Mouse (Mus musculus) embryonic facial prominence, embryonic 14.5 days (tissue): Measurements from ENCODE around the gene Slc16a5. TPM values are rescaled to one million over a fixed set of nuclear protein-coding genes. Genes with fewer than 3 reads are reported as not detected.
"Not testable (repeated sequence)": the region's sequence is repeated elsewhere in the genome, so short reads cannot be mapped to it uniquely, and the experiment has no call there.

Experiments used
- ATAC-seq: fragments of 200-750 bp; cut with Nextera tagmentation; 2 replicates; pipeline ENCODE4 v1.8.0; 2017; ENCODE audit warnings: low read depth, moderate number of reproducible peaks, moderate TSS enrichment
- DNase-seq: peaks from one replicate; pipeline ENCODE4 v3.0.0-alpha.2; 2015; ENCODE audit warnings: low spot score
- H3K27ac ChIP-seq: fragments of 300-500 bp; sonication (generic); replicated peaks from 2 replicates; pipeline ENCODE4 v1.5.1; 2014; ENCODE audit warnings: low read depth, mild to moderate bottlenecking, low read length, moderate library complexity
- H3K27me3 ChIP-seq: fragments of 300-500 bp; sonication (generic); replicated peaks from 2 replicates; pipeline ENCODE4 v1.6.1; 2014; ENCODE audit warnings: low read length; ENCODE audit not compliant: control insufficient read depth, insufficient read depth
- H3K36me3 ChIP-seq: fragments of 300-500 bp; sonication (generic); 2 replicates; pipeline ENCODE4 v1.6.1; 2014; ENCODE audit warnings: low read length, mixed read lengths; ENCODE audit not compliant: control insufficient read depth, insufficient read depth
- H3K4me1 ChIP-seq: fragments of 300-500 bp; sonication (generic); 2 replicates; pipeline ENCODE4 v1.6.1; 2014; ENCODE audit warnings: antibody characterized with exemption, low read length; ENCODE audit not compliant: control insufficient read depth, insufficient read depth
- H3K4me2 ChIP-seq: fragments of 300-500 bp; sonication (generic); 2 replicates; pipeline ENCODE4 v1.6.1; 2014; ENCODE audit warnings: low read depth, mild to moderate bottlenecking, low read length, moderate library complexity, mixed read lengths
- H3K4me3 ChIP-seq: fragments of 300-500 bp; sonication (generic); 2 replicates; pipeline ENCODE4 v1.5.1; 2014; ENCODE audit warnings: low read depth, mild to moderate bottlenecking, low read length
- H3K9ac ChIP-seq: fragments of 300-500 bp; sonication (generic); 2 replicates; pipeline ENCODE4 v1.6.1; 2014; ENCODE audit warnings: low read depth, mild to moderate bottlenecking, low read length, moderate library complexity, mixed read lengths
- H3K9me3 ChIP-seq: fragments of 300-500 bp; sonication (generic); 2 replicates; pipeline ENCODE4 v1.6.1; 2016; ENCODE audit warnings: low read length; ENCODE audit not compliant: control insufficient read depth
- WGBS: fragments of 180-500 bp; shearing (Covaris S2); extraction: QIAGEN DNeasy Blood & Tissue Kit; methylation state at CpG from one replicate; pipeline ENCODE4 v1.1.7; 2014; 5-methylcytosine and 5-hydroxymethylcytosine counted together
- polyA plus RNA-seq: library from polyadenylated mRNA; unstranded; fragments of >200 nt; fragmentation: Nextera tagmentation; extraction: Ambion mirVana; gene quantifications from 2 replicates; pipeline ENCODE4 v1.2.1, GENCODE M21; 2014

Slc16a5 gene
- polyA plus RNA-seq, 1 experiment from 2014 or later, result 0.15 TPM

DNA sequence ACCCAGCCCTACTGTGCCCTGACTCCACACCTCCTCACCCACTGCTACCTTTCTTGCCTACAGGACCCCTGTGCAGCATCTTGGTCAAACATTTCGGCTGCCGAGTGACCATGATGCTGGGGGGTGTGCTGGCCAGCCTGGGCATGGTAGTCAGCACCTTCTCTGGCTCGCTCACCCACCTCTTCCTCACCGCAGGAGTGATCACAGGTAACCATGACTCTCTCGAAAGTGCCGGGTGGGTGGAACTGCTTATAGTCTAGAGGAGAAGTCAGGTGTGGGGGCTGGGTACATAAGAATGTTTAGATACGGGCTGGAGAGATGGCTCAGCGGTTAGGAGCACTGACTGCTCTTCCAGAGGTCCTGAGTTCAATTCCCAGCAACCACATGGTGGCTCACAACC lies 2.6 kb downstream of the Slc16a5 start:
- Histone ChIP-seq H3K36me3 (no peaks in the 10 kb centered on the region), H3K27me3 (no peaks in the 10 kb centered on the region), H3K9me3 (no peaks in the 10 kb centered on the region), H3K4me2 (no peak overlapping the region), H3K4me1 (peaks cover 4% of the 10 kb centered on the region; the same call in 1 of the 2 replicates), H3K9ac (no peak overlapping the region), H3K27ac (no peak overlapping the region), H3K4me3 (no peak overlapping the region)
- ATAC-seq (no peak), DNase-seq (no peak)
- 86% methylated on average over 8 of the region's 8 CpGs for WGBS

DNA sequence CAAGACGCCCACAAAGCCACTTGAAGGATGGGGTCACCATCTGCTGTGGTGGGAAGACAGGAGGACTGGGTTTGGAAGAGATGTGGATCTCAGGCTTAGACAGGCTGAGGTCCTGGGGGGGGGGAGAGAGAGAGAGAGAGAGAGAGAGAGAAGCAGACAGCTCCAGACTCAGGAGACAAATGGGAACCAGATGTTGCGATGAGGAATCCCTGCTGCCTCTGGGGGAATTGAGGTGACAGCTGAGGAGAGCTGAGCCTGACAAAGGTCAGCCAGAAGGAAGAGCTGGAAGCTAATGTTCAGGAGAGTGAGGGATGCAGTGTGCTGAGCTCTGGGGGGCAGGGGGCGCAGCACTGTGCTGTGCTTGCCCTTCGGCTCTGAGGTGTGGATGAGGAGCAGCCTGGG lies 4.9 kb downstream of the Slc16a5 start:
- Histone ChIP-seq H3K36me3 (no peaks in the 10 kb centered on the region), H3K27me3 (no peaks in the 10 kb centered on the region), H3K27ac (no peak overlapping the region), H3K9me3 (no peaks in the 10 kb centered on the region), H3K4me3 (no peak overlapping the region), H3K4me2 (no peak overlapping the region), H3K4me1 (peaks cover 4% of the 10 kb centered on the region; the same call in 1 of the 2 replicates), H3K9ac (peak overlapping the region; percentile 34; the same call in 1 of the 2 replicates)
- peak; percentile 81 for DNase-seq
- peak; percentile 66; the same call in 1 of the 2 replicates for ATAC-seq
- WGBS, result 13% methylated on average over 4 of the region's 4 CpGs

DNA sequence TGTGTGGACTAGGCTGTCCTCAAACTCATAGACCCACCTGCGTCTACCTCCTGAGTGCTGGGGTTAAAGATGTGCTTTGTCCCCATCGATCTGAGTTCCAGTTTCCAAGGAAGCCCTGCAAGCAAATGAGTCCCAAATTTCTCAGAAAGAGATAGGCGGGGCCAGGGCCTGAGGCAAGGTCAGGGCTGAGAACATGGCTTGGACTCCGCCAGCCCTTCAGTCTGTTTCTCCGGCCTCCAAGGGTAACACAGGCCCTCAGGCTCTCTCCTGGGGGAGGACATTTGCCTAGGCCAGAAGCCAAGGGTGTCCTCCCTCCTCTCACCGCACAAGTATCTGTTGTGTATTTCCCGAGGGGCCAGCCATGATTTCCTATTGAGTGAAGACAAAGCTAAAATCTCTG lies 9.9 kb downstream of the Slc16a5 start:
- Histone ChIP-seq H3K27me3 (no peaks in the 10 kb centered on the region), H3K4me3 (no peak overlapping the region), H3K4me2 (no peak overlapping the region), H3K9me3 (no peaks in the 10 kb centered on the region), H3K9ac (no peak overlapping the region), H3K36me3 (no peaks in the 10 kb centered on the region), H3K27ac (no peak overlapping the region), H3K4me1 (peaks cover 10% of the 10 kb centered on the region; the same call in 1 of the 2 replicates)
- no peak for ATAC-seq
- WGBS, result 83% methylated on average over 7 of the region's 7 CpGs
- DNase-seq, result no peak

DNA sequence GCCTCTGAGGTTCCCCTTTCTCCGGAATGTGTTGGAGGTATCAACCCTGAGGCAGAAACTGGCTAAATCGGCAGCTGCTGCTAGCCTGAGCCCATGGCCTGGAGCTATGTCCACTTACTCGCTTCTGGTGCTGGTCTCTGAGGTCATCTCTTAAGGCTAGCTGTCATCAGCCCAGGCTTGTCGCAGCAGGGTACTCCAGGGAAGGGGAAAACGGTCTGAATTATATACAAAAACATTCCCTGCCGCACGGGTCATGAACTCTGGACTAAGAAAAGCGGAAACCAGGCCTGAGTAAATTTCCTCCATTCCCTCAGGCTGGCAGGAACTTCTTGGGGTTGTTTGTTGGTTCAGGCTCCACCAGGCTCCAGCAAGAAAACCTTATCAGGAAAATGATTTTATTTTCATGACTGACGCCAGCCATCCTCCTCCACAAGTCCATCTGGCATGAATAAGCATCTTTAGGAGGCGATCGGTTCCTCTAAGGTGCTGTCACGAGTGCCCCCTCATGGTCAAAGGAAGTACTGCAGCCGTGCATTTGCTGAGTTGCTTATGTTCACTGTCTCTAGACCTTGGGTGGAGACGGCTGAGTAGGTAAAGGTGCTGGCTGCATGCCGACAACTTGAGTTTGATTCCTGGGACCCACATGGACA lies 11.5 kb downstream of the Slc16a5 start:
- Histone ChIP-seq H3K4me2 (peak overlapping the region; percentile 33; the same call in 1 of the 2 replicates), H3K27me3 (no peaks in the 10 kb centered on the region), H3K9ac (0 out of 2 replicates have a peak overlapping the region, but pooled peaks have one; percentile 21), H3K4me3 (peak overlapping the region; percentile 10; the same call in 1 of the 2 replicates), H3K4me1 (peaks cover 10% of the 10 kb centered on the region; the same call in 1 of the 2 replicates), H3K36me3 (no peaks in the 10 kb centered on the region), H3K27ac (peak overlapping the region; percentile 41; the same call in 1 of the 2 replicates), H3K9me3 (no peaks in the 10 kb centered on the region)
- 12% methylated on average over 15 of the region's 15 CpGs for WGBS
- ATAC-seq (peak; percentile 39; the same call in 1 of the 2 replicates), DNase-seq (peak; percentile 95)

DNA sequence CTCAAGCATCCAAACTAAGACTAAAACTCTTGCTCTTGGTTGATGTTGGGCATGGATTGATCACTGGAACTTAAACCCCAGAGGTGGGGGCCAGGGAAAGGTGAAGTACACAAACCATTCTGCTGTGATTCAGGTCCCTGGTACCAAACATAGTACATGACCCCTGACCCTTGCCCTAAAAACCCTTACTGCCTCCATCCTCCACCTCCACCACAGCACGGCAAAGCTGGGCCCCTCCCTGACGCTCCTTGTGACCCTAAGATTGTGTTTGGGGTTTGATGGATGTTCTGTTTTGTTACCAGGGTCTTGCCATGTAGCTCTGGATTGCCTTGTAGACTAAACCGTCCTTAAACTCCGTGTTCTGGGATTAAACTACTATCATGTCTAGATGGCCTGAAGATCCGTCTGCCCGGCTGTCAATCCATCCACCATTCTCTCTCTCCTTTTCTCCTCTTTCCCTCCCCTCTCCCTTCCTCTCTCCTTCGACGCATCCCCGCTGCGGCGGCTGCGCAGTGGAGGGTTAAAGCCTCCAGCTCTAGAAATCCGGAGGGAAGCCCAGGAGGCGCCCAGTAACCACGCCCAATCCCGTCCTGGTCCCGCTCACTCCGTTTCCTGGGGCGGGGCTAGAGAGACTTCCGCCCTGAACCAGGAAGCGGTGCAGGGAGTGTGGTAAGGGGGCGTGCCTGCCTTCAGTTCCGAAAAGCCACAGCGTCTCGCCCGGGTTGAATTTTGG lies 12.9 kb downstream of the Slc16a5 start, which contains the start of gene Armc7:
TSS of gene Armc7 (plus strand) at position 643 of the 733 bp plus-strand sequence.
- Histone ChIP-seq H3K36me3 (0 out of 2 replicates have a peak, but pooled peaks cover 3% of the 10 kb centered on the region), H3K4me3 (peak within 1 kb of the TSS; percentile 72), H3K27ac (peak within 1 kb of the TSS; percentile 84), H3K9ac (peak within 1 kb of the TSS; percentile 84), H3K27me3 (no peaks in the 10 kb centered on the region), H3K4me2 (peak within 1 kb of the TSS; percentile 81), H3K9me3 (no peaks in the 10 kb centered on the region), H3K4me1 (peaks cover 10% of the 10 kb centered on the region; the same call in 1 of the 2 replicates)
- under 1% methylated on average over 26 of the region's 26 CpGs for WGBS
- DNase-seq (peak; percentile 99), ATAC-seq (peak; percentile 99)

DNA sequence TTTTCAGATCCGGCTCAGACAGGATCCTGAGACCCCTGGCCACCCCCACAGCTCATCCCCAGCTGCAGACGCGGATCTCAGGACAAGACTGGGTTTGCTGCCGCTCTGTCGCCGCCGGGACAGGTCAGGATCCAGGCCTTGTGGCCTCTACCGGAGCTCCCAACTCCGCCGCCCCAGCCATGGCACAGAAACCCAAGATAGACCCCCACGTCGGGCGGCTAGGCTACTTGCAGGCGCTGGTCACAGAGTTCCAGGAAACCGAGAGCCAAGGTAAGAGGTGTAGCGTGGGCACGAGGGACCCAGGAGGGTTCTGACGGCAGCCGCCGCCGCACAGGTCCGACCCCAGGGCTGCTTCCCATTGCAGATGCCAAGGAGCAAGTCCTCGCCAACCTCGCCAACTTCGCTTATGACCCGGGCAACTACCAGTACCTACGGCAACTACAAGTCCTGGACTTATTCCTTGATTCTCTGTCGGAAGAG lies 13.5 kb downstream of the Slc16a5 start:
- Histone ChIP-seq H3K27ac (peak overlapping the region; percentile 69), H3K27me3 (no peaks in the 10 kb centered on the region), H3K4me2 (peak overlapping the region; percentile 81), H3K9me3 (no peaks in the 10 kb centered on the region), H3K4me3 (peak overlapping the region; percentile 72), H3K36me3 (0 out of 2 replicates have a peak, but pooled peaks cover 4% of the 10 kb centered on the region), H3K4me1 (peaks cover 10% of the 10 kb centered on the region; the same call in 1 of the 2 replicates), H3K9ac (peak overlapping the region; percentile 84)
- 4% methylated on average over 28 of the region's 28 CpGs for WGBS
- ATAC-seq (peak; percentile 17), DNase-seq (no peak)

DNA sequence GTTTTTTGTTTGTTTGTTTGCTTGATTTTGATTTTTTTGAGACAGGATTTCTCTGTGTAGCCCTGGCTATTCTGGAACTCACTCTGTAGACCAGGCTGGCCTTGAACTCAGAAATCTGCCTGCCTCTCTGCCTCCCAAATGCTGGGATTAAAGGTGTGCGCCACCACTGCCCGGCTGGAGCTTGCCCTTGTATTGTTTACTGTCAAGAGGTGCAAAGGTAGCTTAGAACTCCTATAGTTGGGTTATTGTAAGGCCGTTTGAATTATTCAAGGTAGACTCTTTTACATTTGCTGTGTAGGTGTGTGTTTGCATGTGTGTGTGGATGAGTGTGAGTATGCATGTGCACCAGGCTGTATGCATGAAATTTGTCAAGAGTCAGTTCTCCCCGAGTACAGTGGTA lies 14.4 kb downstream of the Slc16a5 start:
- not testable (repeated sequence) for H3K9me3 ChIP-seq, ATAC-seq, DNase-seq, H3K36me3 ChIP-seq, H3K27me3 ChIP-seq, H3K27ac ChIP-seq
- Histone ChIP-seq H3K9ac (peak overlapping the region; percentile 84; the same call in 1 of the 2 replicates), H3K4me3 (peak overlapping the region; percentile 72; the same call in 1 of the 2 replicates), H3K4me1 (peaks cover 10% of the 10 kb centered on the region; the same call in 1 of the 2 replicates), H3K4me2 (peak overlapping the region; percentile 81)
- 84% methylated on average over 4 of the region's 4 CpGs for WGBS

DNA sequence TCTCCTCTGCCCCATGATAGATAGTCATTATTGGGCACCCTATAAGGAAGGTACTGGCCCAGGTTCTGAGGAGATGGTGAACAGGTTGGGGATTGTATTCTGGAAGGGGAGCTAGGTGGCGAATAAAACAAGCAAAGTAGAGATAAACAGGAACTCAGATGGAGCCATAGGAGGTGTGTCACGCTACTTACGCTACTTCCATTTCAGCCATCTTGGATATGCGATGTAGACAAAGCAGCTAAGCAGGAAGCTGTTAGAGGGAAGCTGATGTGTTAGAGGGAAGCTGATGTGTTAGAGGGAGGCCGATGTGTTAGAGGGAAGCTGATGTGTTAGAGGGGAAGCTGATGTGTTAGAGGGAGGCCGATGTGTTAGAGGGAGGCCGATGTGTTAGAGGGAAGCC lies 15.1 kb downstream of the Slc16a5 start:
- H3K9me3 ChIP-seq, H3K36me3 ChIP-seq, H3K4me3 ChIP-seq, H3K27ac ChIP-seq, ATAC-seq, H3K27me3 ChIP-seq, DNase-seq, H3K9ac ChIP-seq: not testable (repeated sequence)
- Histone ChIP-seq H3K4me2 (0 out of 2 replicates have a peak overlapping the region, but pooled peaks have one; percentile 81), H3K4me1 (peaks cover 10% of the 10 kb centered on the region; the same call in 1 of the 2 replicates)
- WGBS, result 84% methylated on average over 7 of the region's 7 CpGs
